Mouse (Mus musculus) c-Kit-positive CD71-positive TER-119-negative erythroid progenitor cells, embryonic 14.5 days (primary cell): ENCODE results near the gene Nip7.
"Not testable (repeated sequence)": the region's sequence is repeated elsewhere in the genome, so short reads cannot be mapped to it uniquely, and the experiment has no call there.

Source experiments
- DNase-seq: peaks from one replicate; pipeline ENCODE4 v3.0.0-alpha.2; 2013; ENCODE audit warnings: low read depth

Gene Nip7

DNA sequence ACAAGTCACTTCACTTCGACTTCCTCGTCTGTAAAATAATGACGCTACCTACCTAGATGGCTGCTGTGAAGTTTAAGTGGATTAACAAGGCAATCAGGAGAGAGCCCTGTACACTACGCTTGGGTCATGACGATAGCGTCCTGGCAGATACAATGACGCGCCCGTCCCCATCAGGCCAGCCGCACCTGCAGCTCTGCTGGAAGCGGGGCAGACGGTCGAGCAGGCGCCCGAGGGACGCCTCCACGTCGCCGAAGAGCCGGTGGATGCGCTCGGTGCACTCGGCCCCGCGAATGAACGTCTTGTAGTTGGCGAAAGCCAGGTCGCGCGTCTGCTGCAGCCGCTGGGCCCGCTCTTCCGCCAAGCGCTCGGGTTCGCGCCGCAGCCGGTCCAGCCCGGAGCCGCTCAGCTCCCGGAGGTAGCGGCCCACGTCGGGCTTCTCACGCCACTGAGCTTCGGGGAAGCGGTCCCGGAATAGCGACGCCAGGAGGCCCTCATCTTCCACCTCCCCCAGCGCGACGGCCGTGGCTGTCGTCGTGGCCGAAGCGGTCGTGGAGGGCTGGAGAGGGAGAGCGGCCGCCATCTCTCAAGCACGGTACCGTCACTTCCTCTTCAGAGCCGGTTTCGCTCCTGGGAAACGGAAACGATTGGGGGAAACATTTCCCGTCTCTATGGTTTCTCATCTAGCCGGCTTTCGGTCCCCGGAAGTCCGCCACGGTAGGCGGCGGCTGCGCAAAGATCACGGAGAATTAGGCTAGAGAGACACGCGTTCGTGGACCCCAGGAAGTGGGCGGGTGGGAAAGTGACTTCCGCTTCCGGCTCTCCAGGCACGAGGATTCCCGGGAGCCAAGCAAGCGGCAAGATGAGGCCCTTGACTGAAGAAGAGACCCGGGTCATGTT, at the start of gene Nip7, which contains the start of gene Cog8:
Gene Nip7, plus strand, starts transcription at position 802 of the 897 bp plus-strand sequence.
Gene Cog8, minus strand, starts transcription at position 614 of the 897 bp plus-strand sequence.
- DNase-seq, result peak; percentile 97

DNA sequence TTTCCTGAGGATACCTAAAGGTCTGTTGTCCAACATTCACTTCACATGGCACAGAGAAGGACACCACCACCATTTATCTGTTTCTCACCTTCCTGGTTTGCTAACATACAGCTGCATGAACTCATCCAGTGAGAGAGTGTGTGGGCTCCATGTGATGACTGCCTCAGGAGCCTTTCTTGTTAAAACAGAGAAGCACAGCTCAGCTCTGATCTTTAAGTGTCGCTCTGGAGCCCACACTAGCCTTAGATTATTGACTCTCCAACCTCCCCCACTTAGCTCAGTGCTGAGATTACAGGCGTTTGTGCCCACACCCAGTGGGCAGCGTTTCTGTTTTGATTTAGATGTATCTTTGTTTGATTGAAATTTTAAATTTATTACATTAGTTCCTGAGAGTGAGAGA, 48.9 kb upstream of the Nip7 start:
- DNase-seq, result no peak

DNA sequence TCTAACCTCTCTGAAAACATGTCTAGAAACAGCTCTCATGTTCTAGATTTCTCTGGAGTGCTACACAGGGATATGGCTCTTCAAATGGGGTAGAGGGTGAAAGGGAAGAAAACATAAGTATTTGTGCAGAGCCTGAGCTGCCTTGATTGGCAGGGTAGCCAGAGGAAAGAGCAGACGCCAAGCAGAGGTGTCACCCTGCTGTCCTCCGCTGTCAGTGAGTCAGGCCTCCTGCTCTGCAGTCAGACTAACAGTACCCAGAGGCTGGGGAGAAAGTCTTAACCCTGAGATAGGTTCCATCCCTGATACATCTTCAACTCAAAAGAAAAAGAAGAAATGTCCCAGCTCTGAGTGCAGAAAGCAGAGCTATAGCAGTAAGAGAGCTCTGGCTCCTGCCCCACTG, 44.0 kb upstream of the Nip7 start:
- no peak for DNase-seq

DNA sequence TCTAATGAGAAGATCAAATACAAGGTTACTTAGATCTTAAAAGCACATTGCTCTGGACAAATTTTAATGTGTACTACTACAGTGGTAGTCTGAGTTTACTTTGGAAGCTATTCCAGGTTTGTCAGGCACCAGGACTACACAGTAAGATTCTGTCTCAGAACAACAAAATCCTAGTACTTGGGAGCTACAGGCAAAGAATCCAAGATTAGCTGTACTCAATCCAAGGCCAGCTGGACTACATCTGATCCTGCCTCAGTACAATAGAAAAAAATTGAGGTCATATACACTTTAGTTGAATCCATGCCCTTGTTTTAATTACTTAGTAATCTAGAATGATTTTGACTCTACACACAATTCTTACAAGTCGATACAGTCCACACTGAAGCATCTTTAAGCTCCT, 41.8 kb upstream of the Nip7 start:
- no peak for DNase-seq

DNA sequence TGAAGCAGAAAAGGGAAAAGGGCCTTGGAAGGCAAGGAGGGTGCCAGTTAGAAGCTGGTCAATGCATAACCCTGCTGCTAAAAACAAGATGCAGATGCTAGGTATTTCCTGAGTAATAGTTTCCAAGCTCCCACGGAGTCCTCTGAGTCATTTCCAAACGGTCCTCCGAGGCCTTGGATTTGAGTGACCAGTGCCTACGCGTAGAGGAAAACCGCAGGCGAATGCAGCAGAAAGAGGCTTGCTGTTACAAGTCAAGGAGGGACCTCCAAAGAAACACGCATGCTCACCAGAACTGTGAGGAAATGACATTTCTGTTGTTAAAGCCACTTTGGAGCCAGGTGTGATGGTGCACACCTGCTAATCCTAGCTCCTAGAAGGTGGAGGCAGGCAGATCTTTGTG, 33.2 kb upstream of the Nip7 start:
- no peak for DNase-seq

DNA sequence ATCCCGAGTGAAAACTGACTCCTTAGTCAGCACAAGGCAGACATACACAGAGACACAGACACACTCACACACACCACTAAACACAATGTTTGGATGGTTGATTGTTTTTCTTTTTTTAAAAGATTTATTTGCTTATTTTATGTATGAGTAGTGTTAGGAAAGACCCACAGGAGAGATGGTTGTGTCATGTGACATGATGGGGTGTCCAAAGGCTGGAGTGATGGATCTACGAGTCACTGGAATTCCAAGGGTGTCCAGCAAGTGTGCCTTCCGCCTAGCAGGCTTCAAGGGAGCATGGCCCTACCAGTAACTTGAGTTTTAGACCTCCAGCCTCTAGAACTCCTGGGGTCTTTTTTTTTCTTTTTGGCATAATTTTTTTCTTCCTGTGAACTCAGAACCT, 27.4 kb upstream of the Nip7 start:
- no peak for DNase-seq

DNA sequence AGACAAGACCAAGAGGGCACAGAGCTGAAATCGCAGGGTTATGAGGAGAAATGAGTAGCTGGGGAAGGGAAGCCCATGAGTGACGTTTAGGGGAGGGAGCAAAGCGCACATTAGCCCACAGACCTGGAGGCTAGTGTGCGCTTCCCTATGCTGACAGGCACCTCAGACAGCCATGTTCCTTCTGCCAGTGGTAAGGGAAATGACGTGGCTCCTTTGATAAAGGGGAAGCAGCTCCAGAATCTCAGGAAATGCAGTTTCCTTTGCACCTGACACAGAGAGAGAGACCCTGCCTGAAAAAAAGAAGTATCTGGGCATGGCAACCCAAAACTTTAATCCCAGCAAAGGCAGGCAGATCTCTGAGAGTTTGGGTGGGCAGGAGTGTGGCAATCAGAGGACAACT, 26.6 kb upstream of the Nip7 start:
- no peak for DNase-seq

DNA sequence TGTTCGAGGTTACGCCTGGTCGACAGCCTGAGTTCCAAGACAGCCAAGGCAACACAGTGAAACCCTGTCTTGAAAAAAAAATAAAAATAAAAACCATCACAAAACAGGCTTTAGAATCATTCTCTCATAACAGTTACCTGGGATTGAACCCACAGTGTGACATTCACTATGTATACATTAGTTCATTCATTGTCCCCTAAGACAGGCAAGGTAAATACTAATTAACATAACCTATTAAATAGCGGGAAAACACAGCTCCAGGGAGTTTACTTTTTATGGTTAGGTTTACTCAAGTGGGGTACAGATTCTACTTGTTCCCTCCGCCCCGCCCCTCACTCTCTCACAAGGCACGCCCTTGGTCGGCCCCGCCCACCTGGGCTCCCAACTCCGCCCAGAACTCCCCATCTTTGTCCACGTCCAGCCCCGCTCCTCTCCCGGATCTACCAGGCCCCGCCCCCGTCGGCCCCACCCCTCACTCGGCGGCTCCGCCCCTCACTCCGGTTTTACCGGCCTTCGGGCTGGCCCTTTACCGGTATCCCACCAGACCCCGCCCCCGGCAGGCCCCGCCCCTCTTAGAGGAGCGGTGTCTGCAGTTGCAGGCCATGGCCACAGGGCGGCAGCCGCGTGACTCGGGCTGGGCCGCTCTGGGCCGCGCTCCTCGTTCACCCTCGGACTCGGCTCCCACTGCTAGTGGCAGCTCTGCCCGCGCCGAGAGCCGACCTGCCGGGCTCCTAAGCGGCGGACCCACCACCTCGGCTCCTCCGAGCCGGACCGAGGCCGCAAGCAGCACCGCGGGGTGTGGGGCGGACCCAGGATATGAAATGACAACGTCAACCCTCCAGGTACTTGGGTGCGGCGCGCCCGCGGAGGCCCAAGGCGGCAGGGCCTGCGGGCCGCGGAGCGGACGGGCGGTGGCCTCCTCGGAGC, 25.8 kb upstream of the Nip7 start, which contains the start of gene Vps4a:
Gene Vps4a, plus strand, starts transcription at position 573 of the 927 bp plus-strand sequence.
- peak; percentile 82 for DNase-seq

DNA sequence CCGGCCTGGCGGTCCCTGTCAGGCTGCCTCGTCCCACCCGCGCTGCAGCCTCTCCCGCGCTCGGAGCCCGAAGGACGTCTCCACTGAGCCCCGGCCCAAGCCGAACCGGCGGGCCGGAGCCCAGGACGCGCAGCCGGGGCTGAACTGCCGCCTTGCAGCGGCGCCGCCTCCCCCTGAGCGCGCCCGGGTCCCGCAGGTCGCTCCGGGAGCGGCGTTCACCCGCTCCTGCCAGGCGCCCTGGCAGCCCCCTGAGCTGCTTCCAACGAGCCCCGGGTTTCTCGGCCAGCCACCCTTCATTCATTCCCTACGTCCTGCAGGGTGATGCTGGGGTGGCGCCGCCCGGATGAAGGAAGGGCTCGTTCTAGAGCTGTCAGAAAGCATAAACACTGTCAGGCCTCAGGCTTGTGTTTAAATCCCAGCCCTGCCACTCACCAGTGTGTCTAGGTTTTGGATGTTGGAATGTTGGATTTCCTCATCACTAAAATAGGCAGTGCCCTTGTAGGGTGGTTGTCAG, 25.0 kb upstream of the Nip7 start:
- peak; percentile 27 for DNase-seq

DNA sequence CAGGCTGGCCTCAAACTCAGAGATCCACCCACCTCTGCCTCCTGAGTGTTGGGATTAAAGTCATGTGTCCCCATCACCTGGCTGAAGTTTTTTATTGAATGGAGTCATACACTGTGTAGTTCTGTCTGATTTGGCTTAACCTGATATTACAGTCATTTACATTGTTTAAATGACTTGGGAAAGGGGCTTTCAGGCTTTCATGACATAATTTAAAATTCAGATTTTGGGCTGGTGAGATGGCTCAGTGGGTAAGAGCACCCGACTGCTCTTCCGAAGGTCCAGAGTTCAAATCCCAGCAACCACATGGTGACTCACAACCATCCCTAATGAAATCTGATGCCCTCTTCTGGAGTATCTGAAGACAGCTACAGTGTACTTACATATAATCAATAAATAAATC, 23.1 kb upstream of the Nip7 start:
- not testable (repeated sequence) for DNase-seq

DNA sequence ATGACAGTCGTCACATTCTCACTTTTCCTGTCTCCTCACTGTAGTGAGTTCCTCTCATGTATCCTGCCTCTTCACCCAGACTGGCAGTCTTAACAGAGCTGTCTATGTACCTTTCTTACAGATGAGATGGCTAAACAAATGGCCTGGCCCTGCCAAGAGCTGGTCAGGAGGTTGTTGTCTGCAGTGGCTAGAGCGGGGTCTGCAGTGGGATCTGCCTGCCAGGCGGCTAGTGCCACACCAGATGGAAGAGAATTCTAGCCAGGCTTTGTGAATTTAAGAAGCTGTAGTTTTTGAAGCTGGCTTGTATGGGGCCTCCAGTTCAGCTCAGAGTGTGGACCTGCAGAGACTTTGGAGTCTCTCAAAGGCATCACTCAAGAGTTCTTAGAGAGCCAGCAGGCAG, 21.0 kb upstream of the Nip7 start:
- DNase-seq, result no peak

DNA sequence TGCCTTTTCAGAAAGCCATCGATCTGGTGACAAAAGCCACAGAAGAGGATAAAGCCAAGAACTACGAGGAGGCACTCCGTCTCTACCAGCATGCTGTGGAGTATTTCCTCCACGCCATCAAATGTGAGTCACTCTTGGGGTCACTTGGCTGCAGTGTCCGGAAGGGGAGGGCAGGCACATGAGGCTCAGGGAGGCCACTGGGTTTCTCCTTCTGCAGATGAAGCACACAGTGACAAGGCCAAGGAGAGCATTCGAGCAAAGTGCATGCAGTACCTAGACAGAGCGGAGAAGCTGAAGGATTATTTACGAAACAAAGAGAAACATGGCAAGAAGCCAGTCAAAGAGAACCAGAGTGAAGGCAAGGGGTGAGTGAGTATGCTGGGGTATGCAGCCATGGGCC, 20.1 kb upstream of the Nip7 start:
- DNase-seq, result no peak

DNA sequence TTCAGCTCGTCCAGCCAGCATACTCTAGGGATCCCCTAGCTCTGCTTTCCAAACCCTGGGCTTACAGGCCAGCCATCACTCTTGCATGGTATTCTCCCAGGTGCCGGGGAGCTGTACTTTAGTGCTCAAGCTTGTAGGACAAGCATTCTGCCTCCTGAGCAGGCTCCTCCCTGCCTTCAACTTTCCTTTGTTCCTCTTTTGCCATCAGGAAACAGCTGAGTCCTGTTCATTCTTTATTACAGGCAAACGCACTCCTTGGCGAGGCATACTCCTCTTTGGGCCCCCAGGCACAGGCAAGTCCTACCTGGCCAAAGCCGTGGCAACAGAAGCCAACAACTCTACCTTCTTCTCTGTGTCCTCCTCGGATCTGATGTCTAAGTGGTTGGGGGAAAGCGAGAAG, 16.0 kb upstream of the Nip7 start:
- no peak for DNase-seq

DNA sequence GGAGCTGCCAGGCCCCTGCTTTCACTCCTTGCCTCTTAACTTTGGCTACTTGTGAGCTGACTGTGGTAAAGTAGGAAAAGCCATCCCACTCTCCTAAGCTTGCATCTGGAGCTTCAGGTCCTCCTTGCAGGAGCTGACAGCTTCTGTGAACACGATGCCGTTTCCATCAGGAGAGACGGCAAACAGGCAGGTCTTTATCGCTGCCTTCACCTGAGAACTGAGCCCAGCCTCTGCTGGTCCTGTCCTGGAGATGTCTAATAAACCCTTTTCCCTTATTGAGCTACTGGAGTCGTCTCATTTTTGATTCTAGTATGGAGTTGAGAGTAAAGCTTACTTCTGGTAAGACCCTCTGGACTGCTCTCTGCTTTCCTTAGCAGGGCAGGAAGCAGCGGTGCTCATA, 11.2 kb upstream of the Nip7 start:
- no peak for DNase-seq

DNA sequence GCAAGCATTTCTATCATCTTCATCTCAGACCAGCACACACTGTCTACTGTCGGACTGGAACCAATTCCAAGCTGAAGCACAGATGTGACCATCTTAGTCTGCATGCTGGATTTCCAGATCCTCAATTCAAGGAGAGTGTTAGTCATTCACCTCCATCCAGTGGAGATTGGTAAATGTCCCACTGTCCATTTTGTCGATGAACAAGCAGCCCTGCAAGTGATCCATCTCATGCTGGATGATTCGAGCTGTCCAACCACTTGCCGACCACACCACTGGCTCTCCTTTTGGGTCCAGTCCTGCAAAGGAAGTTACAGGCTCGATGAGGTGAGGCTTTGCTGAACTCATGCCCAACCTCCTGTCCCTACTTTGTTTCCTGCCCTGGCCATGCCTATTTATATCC, 9.7 kb upstream of the Nip7 start:
- DNase-seq, result no peak

DNA sequence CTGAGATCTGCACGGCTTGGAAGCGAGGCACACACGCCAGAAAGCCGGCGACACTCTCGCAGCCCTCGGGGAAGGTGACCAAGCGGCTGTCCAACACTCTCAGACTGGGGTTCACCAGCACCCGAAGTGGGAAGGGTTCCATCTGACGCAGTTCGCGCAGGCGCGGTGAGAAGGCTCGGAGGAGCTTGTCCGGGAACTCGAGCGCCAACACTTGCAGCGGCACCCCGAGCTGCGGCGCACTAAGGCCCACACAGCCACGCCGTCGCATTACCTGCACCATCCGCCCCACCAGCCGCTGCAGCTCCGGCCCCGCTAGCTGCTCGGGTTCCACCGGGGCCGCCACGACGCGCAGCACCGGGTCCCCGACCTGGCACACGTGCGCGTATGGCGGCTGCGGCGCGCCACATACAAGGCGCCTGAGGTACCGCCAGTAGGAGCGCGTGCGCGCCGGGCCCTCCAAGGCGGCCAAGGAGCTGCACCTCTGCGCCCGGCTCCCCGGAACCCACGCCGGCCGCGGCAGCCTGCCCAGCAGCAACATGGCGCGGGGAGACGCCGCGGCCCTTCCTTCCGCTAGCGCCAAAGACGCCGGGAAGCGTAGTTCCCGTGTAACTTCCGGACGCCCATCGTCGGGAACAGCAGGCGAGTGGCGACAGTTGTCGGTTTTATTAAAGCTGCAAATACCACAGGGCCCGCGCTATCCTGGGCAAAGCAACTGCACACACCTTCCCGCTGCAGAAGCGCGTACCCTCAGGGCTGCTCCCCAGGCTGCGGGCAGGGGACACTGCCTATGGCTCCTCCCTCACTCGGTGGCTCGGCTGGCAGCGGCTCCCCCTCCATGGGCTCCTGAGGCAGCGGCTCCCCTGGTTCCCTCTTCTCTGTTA, 8.4 kb upstream of the Nip7 start, which contains the start of gene Pdf:
Gene Pdf, minus strand, starts transcription at position 554 of the 881 bp plus-strand sequence.
- peak; percentile 75 for DNase-seq

DNA sequence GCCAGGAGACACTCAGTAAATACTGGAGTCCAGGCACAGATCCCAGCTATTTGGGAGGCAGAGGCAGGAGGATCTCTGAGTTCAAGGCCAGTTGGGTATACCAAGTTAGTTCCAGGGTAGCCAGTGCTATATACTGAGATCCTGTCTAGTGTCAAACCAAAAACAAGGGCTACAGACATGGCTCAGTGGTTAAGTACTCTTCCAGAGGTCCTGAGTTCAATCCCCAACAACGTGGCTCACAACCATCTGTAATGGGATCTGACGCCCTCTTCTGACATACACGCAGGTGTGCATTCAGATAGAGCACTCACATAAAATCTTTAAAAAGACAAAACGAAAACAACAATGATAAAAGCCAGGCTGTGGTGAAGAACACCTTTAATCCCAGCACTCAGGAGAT, 7.2 kb upstream of the Nip7 start:
- no peak for DNase-seq

DNA sequence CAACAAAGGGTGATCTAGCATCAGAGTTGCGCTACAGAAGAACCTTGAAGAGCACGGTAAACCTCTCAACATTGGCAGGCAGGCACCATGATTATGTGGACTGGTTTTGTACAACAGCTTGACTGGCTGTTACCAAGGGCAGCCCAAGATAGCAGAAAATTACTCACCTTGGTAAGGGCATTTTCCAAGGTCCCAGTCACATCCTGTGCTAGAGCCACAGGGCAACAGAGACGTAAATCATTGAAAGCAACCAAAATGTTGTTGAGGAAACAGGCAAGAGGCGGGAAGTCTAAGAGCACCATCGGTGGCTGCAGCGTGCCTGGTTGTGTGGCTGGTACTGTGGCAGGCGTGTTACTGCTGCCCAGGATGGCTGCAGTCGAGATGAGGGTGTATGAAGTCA, 4.6 kb upstream of the Nip7 start:
- DNase-seq, result no peak

DNA sequence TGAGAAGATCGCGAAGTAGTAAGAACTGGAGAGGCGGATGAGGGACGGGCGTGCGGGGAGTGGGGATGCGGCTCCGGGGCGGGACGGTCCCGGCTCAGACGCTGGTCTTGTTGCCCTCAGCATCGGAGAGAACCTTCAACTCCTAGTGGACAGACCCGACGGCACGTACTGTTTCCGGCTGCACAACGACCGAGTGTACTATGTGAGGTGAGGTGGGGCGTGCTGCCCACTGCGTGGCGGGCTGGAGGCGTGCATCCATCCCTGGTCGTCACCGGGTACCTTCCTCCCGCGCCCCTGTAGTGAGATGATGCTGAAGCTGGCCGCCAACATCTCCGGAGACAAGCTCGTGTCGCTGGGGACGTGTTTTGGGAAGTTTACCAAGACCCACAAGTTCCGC, 294 bp downstream of the Nip7 start:
- DNase-seq, result no peak

DNA sequence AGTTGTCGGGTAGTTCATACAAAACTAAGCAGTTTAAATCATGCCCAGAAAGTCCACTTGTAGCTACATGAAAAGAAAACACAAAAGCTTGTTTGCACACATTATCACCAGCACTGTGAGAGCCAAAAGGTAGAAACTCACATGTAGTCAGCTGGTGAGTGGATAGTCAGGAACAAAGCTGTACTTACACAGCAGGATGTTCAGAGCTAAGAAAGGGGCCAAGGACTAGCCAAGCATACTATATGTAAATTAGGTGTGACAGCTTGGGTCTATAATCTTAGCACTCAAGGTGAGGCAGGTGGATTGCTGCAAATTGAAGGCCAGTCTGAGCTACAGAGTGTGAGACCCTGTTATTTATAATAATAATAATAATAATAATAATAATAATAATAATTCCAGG, 5.9 kb downstream of the Nip7 start:
- DNase-seq, result no peak
